Mouse (Mus musculus): ENCODE measurements at regions not wholly inside any gene's neighbourhood (a gene's known extent, or its start where the extent isn't known, plus 50 kb on each side); places are given as distances from the start of the nearest gene placed in this dataset.

- TF ChIP-seq CTCF (IDR thresholded peaks at IDR 0.05; ENCODE audit: borderline replicate concordance, insufficient read depth, low read depth, low read length) (no peak), POLR2A (IDR thresholded peaks at IDR 0.05; ENCODE audit: borderline replicate concordance, insufficient read depth, low read length) (no peak)
These were observed 74.8 kb upstream of the Caprin1 start for GRCm38 (mm10) chr2:103872277-103872636.

Data from cerebellum, adult 2 months (tissue).